Mouse (Mus musculus) ovary, postnatal 10 days (tissue): ENCODE results near the gene Ptgfrn.

Experiments used
- DNase-seq: peaks from one replicate; pipeline ENCODE4 v3.0.0; 2022; ENCODE audit warnings: low spot score

The Ptgfrn gene

GRCm38 (mm10) chr3:101116431-101117385 is 6.6 kb upstream of the Ptgfrn start:
- DNase-seq: no peak

DNA sequence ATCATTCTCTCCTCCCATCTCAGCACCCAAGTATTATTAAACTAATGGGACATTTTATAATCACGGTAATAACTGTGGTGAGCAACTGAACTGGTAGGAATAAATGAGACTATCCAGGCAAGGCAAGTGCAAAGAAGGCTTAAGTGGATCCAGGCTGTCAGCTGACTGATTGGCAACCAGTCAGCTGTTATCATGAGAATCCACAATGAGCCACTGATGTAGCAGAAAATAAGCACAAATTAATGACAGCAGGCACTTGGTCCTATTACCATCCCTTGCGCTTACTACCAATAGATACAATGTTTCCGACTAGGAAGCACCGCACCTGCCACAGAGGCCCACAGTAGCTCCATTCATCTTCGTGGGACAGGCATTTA is 2.4 kb upstream of the Ptgfrn start:
- no peak for DNase-seq

- DNase-seq: no peak
Measured at GRCm38 (mm10) chr3:101111848-101112517, 1.9 kb upstream of the Ptgfrn start.

DNA sequence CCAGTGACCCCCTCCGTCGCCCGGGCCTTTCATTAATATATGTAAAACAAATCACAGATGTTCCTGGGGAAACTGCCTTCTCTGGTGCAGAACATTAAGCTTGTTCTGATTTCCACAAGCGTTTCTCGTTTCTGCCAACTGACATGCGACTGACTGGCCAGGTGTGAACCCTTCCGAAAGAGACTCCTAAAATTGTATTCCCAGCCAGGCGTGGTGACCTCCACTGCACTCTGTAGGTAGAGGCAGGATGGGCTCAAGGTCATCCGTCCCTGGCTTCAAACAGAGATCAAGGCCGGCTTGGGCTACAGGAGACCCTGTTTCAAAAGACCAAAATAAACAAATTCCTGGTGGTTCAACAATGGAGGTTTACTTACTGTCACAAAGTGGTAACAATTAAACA is 1.2 kb upstream of the Ptgfrn start:
- no peak for DNase-seq

DNA sequence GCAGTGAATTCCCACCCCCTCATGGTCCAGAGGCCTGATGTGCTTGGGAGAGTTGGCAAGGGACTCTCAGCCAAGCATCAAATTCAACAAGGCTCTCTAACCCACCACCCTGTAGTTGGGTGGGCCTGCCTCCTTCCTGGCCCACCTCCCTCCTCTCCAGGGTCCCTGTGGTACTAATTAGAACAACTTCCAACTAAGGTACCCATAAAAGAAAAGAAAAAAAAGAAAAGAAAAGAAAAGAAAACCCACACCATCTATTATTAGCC is 693 bp upstream of the Ptgfrn start:
- DNase-seq: no peak

DNA sequence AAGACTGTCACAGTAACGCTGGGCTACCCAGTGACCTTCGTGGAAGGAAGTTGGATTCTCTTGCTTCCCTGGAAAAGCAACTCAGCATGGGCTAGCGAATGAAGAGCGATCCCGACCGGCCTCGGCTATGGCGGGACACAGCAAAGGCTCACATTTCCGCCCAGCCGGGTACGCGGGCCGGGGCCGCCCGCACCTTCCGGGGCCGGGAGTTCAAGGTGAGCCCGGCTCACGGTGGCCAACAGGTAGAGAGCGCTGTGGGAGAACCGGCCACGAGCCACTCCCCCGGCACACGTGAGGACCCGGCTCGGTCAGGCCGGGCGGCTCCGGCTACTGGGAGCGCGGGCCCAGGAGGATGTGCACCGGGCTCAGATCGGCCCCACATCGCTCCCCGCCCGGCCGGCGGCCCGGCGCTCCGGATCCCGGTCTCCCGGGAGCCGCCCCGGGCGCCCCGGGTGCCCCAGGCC is 488 bp downstream of the Ptgfrn start:
- DNase-seq: peak; percentile 23

DNA sequence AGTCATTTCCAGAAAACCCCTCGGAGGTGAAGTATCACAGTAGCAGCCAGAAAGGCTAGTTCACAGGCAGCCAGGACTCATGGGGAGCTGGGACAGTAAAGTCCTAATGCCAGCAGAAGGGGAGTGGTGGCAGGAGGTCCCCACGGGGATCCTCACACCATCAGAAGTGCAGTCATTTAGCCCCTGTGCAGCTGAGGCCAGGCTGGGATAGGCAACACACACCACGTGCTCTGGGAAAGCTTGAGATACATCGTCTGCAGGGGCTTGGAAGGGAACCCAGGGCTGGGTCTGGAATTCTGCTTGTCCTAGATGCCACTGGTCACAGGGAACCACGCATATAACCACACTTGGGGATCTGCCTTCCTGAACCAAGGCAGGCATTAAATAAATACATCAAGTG is 1.2 kb downstream of the Ptgfrn start:
- DNase-seq: no peak

DNA sequence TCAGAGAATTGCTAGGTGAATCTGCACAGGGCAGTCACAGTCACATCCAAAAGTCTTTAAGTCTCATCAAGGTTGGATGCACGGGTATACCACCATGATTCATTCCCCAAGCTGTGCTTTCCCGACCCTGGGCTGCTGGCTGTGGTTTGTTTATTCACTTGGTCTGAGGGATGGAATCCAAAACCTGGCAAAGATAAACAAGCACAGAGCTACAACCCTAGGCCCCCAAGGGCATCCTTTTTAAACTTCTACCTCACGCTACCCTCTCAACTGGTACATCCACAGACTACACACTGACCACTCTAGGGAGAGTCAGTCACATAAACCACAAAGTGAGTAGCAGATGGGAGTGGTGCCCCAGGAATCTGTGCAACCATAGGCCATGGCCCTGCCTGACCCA is 1.8 kb downstream of the Ptgfrn start:
- no peak for DNase-seq

DNA sequence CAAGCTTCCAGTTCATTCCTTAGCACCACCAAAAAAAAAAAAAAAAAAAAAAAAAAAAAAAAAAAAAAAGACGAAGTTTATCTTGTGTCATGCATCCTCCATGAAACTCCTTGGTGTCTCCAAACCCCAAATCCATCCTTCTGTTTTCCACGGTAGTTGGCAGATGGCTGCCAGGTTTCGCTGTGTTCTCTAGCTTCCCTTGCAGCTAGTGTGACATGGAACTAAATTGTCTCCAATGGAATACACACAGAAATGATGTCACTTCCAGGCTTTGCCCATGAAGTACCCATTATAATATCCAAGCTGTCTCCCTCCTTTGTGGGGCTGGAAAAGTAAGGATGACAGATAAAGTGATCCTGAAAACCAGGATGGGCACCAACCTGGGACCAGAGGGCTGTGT is 3.8 kb downstream of the Ptgfrn start:
- DNase-seq: no peak

- no peak for DNase-seq
Measured at GRCm38 (mm10) chr3:101105486-101105885, 4.6 kb downstream of the Ptgfrn start.

DNA sequence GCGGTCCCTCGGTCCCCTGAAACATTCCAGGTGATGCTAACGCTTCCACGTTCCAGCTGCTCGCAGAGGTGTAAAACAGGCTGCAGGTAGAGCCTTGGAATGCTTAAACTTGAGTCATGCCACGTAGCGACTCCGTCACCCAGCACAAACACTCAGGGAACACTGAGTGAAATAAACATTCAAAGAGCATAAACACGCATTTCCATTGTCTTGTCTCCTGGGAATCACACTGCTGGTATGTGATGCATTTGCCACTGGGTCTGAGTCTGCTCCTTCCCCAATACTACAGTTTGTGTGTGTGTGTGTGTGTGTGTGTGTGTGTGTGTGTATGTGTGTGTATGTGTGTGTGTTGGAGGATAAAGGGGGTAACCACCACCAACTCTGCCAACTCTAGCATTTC is 5.2 kb downstream of the Ptgfrn start:
- DNase-seq: no peak

GRCm38 (mm10) chr3:101103770-101104169 is 6.3 kb downstream of the Ptgfrn start:
- no peak for DNase-seq

- DNase-seq: no peak
Measured at GRCm38 (mm10) chr3:101102106-101102505, 8.0 kb downstream of the Ptgfrn start.

- DNase-seq: no peak
Measured at GRCm38 (mm10) chr3:101101184-101101583, 8.9 kb downstream of the Ptgfrn start.

- DNase-seq: no peak
Measured at GRCm38 (mm10) chr3:101099701-101100357, 10.2 kb downstream of the Ptgfrn start.

GRCm38 (mm10) chr3:101098073-101098472 is 12.0 kb downstream of the Ptgfrn start:
- DNase-seq: no peak

GRCm38 (mm10) chr3:101097146-101097800 is 12.8 kb downstream of the Ptgfrn start:
- DNase-seq: no peak

GRCm38 (mm10) chr3:101095761-101096449 is 14.2 kb downstream of the Ptgfrn start:
- no peak for DNase-seq

GRCm38 (mm10) chr3:101092202-101092601 is 17.9 kb downstream of the Ptgfrn start:
- no peak for DNase-seq

DNA sequence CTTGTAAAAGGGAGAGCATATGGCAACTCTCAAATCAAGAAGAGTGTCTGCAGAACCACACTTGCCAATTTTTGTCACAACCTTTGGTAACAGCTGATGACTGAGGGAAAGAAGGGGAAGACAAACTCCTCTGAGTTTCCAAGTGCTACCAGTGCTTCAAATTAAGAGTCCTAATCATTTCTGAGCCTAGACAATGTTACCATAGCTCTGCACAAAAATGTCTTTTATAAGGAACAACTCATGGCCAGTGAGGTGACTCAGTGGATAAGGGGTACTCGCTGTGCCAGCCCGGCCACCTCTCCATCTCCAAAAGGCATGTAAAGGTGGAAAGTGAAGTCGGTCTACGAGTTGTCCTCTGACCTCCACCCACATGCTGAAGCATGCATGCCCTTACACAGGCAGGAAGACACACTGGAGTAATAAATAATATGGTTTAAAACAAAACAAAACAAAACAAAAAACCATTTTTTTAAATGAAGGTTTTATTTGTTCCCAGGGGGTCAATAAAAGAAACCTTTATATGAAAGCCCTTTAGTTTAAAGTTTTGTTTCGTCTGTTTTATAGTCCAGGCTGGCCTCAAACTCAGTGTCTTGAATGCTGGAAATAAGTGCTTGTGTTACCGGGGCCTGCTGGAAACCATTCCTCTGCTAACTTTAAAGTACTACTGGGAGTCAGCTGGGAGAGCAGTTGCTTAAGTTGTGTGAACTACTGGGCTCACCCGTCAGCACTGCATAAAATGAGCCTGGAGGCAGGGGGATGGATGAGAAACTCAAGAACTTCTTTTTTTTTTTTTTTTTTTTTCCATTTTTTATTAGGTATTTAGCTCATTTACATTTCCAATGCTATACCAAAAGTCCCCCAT is 23.3 kb downstream of the Ptgfrn start:
- no peak for DNase-seq

- DNase-seq: no peak
Measured at GRCm38 (mm10) chr3:101080925-101081324, 29.2 kb downstream of the Ptgfrn start.
